Mouse (Mus musculus): ENCODE measurements around the gene Macf1. TPM values are rescaled to one million over a fixed set of nuclear protein-coding genes. Genes with fewer than 3 reads are reported as not detected.

Macf1 gene
- polyA plus RNA-seq, 1 experiment: 60.4 TPM

DNA sequence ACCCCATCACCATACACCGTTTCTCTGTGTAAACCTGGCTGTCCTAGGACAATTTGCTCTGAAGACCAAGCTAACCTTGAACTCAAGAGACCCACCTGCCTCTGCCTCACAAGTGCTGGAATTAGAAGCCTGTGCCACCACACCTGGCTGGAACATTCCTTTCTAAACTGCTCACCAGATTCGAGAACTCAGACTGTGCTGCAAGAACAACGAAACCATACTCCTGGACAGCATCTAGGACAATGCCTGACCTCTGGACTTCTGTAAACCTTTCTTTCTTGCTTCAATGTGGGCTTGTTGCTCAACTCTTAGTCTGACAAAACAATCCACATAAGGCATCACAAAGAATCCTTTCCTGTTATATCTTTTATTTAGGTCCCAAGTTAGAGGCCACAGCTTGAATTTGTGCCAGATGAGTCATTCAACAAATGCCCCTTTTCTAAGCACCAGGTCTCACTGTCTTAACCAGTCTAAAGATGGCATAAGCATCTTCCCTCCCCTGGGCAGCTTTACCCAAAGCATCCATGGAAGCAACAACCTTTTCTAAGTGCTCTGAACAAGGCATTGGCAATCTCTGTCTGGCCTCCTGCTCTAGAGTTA lies 38.8 kb downstream of the Macf1 start:
- no peaks in the 10 kb centered on the region for H3K36me3 ChIP-seq (ENCODE audit: control insufficient read depth, insufficient read depth)
- H3ac ChIP-seq (ENCODE audit: control insufficient read depth, insufficient read length, low read depth): no peak overlapping the region
- TF ChIP-seq CEBPB (IDR thresholded peaks at IDR 0.05; ENCODE audit: low read depth): no peak
- TF ChIP-seq MAX (IDR thresholded peaks at IDR 0.05): no peak
- no peak for TF ChIP-seq MYOD1 (IDR thresholded peaks at IDR 0.05; ENCODE audit: control insufficient read depth, insufficient read length, low read depth)
- no peak for TF ChIP-seq MYOG (IDR thresholded peaks at IDR 0.05; ENCODE audit: control insufficient read depth, extremely low read depth, insufficient read length)
- TF ChIP-seq USF1 (IDR thresholded peaks at IDR 0.05; ENCODE audit: low read depth): no peak
- TF ChIP-seq FOSL1 (IDR thresholded peaks at IDR 0.05; ENCODE audit: insufficient read depth, low read length, poor library complexity, severe bottlenecking): no peak
- no peak for TF ChIP-seq CTCF (IDR thresholded peaks at IDR 0.05; ENCODE audit: control insufficient read depth, insufficient read depth, insufficient read length)
- H3K4me3 ChIP-seq (ENCODE audit: insufficient read depth, poor library complexity, severe bottlenecking): no peak overlapping the region
- peaks cover 5% of the 10 kb centered on the region for H3K79me2 ChIP-seq (ENCODE audit: control insufficient read depth, insufficient read depth)
- H3K27me3 ChIP-seq (ENCODE audit: control insufficient read depth, insufficient read depth, insufficient read length): no peaks in the 10 kb centered on the region
- H3K79me3 ChIP-seq (ENCODE audit: low read depth): peaks cover 8% of the 10 kb centered on the region

DNA sequence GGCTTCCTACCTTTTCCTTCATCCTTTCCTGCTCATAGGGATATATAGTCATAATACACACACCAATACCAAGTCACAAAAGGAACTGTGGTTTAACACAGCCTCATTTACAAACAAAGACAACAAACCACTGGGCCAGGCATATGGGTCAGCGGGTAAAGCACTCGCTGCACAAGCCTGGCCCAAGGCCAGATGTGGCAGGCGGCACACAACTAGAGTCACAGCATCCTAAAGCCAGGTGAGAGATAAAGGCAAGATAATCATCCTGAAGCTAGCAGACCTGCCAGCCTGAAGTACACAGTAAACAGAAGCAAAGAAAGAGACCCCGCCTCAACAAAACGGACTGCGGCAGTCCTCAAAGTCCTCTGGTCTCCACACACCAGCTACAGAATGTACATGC lies 40.6 kb downstream of the Macf1 start:
- Histone ChIP-seq H3ac (ENCODE audit: control insufficient read depth, insufficient read length, low read depth) (no peak overlapping the region), H3K4me3 (ENCODE audit: insufficient read depth, poor library complexity, severe bottlenecking) (no peak overlapping the region), H3K79me2 (ENCODE audit: control insufficient read depth, insufficient read depth) (no peaks in the 10 kb centered on the region), H3K79me3 (ENCODE audit: low read depth) (peaks cover 8% of the 10 kb centered on the region), H3K36me3 (ENCODE audit: control insufficient read depth, insufficient read depth) (no peaks in the 10 kb centered on the region), H3K27me3 (ENCODE audit: control insufficient read depth, insufficient read depth, insufficient read length) (no peaks in the 10 kb centered on the region)
- TF ChIP-seq FOSL1 (IDR thresholded peaks at IDR 0.05; ENCODE audit: insufficient read depth, low read length, poor library complexity, severe bottlenecking) (no peak), CEBPB (IDR thresholded peaks at IDR 0.05; ENCODE audit: low read depth) (no peak), CTCF (IDR thresholded peaks at IDR 0.05; ENCODE audit: control insufficient read depth, insufficient read depth, insufficient read length) (no peak), MAX (IDR thresholded peaks at IDR 0.05) (no peak), MYOG (IDR thresholded peaks at IDR 0.05; ENCODE audit: control insufficient read depth, extremely low read depth, insufficient read length) (no peak), USF1 (IDR thresholded peaks at IDR 0.05; ENCODE audit: low read depth) (no peak)

DNA sequence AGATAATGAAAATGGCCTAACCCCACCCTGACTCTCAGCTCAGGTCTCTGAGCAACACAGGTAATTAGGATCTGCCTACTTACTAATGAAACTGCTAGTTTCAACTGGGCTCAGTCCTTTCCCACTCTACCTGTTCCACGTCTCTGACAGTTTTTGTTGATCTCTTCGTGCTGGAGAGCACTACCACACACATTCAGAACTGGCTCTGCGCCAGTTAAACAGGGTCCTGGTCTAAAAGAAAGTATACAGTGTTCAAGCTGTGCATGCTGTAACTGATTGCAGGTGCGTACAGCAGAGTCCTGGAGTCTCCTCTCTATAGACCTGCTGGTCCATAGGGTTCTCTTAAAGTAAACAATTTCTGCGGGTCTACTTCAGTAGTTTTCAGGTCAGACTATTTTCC lies 41.3 kb downstream of the Macf1 start:
- Histone ChIP-seq H3K79me3 (ENCODE audit: low read depth) (peaks cover 8% of the 10 kb centered on the region), H3K4me3 (ENCODE audit: insufficient read depth, poor library complexity, severe bottlenecking) (no peak overlapping the region), H3ac (ENCODE audit: control insufficient read depth, insufficient read length, low read depth) (no peak overlapping the region), H3K27me3 (ENCODE audit: control insufficient read depth, insufficient read depth, insufficient read length) (no peaks in the 10 kb centered on the region), H3K36me3 (ENCODE audit: control insufficient read depth, insufficient read depth) (no peaks in the 10 kb centered on the region), H3K79me2 (ENCODE audit: control insufficient read depth, insufficient read depth) (no peaks in the 10 kb centered on the region)
- TF ChIP-seq CTCF (IDR thresholded peaks at IDR 0.05; ENCODE audit: control insufficient read depth, insufficient read depth, insufficient read length): no peak
- no peak for TF ChIP-seq USF1 (IDR thresholded peaks at IDR 0.05; ENCODE audit: low read depth)
- no peak for TF ChIP-seq MAX (IDR thresholded peaks at IDR 0.05)
- TF ChIP-seq CEBPB (IDR thresholded peaks at IDR 0.05; ENCODE audit: low read depth): no peak
- no peak for TF ChIP-seq MYOD1 (IDR thresholded peaks at IDR 0.05; ENCODE audit: control insufficient read depth, insufficient read length, low read depth)
- no peak for TF ChIP-seq MYOG (IDR thresholded peaks at IDR 0.05; ENCODE audit: control insufficient read depth, extremely low read depth, insufficient read length)
- no peak for TF ChIP-seq FOSL1 (IDR thresholded peaks at IDR 0.05; ENCODE audit: insufficient read depth, low read length, poor library complexity, severe bottlenecking)

- H3K27me3 ChIP-seq (ENCODE audit: control insufficient read depth, insufficient read depth, insufficient read length): no peaks in the 10 kb centered on the region
- no peak overlapping the region for H3K4me3 ChIP-seq (ENCODE audit: insufficient read depth, poor library complexity, severe bottlenecking)
- no peaks in the 10 kb centered on the region for H3K36me3 ChIP-seq (ENCODE audit: control insufficient read depth, insufficient read depth)
- H3K79me3 ChIP-seq (ENCODE audit: low read depth): peaks cover 11% of the 10 kb centered on the region
- no peak overlapping the region for H3ac ChIP-seq (ENCODE audit: control insufficient read depth, insufficient read length, low read depth)
- H3K79me2 ChIP-seq (ENCODE audit: control insufficient read depth, insufficient read depth): peaks cover 14% of the 10 kb centered on the region
- TF ChIP-seq USF1 (IDR thresholded peaks at IDR 0.05; ENCODE audit: low read depth) (no peak), MYOD1 (IDR thresholded peaks at IDR 0.05; ENCODE audit: control insufficient read depth, insufficient read length, low read depth) (no peak), FOSL1 (IDR thresholded peaks at IDR 0.05; ENCODE audit: insufficient read depth, low read length, poor library complexity, severe bottlenecking) (no peak), MYOG (IDR thresholded peaks at IDR 0.05; ENCODE audit: control insufficient read depth, extremely low read depth, insufficient read length) (no peak), CEBPB (IDR thresholded peaks at IDR 0.05; ENCODE audit: low read depth) (no peak), CTCF (IDR thresholded peaks at IDR 0.05; ENCODE audit: control insufficient read depth, insufficient read depth, insufficient read length) (no peak), MAX (IDR thresholded peaks at IDR 0.05) (no peak)
These were observed 47.0 kb downstream of the Macf1 start for GRCm38 (mm10) chr4:123637136-123637535.

GRCm38 (mm10) chr4:123635428-123635827 lies 48.7 kb downstream of the Macf1 start:
- Histone ChIP-seq H3K27me3 (ENCODE audit: control insufficient read depth, insufficient read depth, insufficient read length) (no peaks in the 10 kb centered on the region), H3ac (ENCODE audit: control insufficient read depth, insufficient read length, low read depth) (no peak overlapping the region), H3K79me2 (ENCODE audit: control insufficient read depth, insufficient read depth) (peaks cover 20% of the 10 kb centered on the region), H3K79me3 (ENCODE audit: low read depth) (peaks cover 8% of the 10 kb centered on the region), H3K4me3 (ENCODE audit: insufficient read depth, poor library complexity, severe bottlenecking) (no peak overlapping the region), H3K36me3 (ENCODE audit: control insufficient read depth, insufficient read depth) (no peaks in the 10 kb centered on the region)
- TF ChIP-seq CEBPB (IDR thresholded peaks at IDR 0.05; ENCODE audit: low read depth) (no peak), USF1 (IDR thresholded peaks at IDR 0.05; ENCODE audit: low read depth) (no peak), FOSL1 (IDR thresholded peaks at IDR 0.05; ENCODE audit: insufficient read depth, low read length, poor library complexity, severe bottlenecking) (no peak), CTCF (IDR thresholded peaks at IDR 0.05; ENCODE audit: control insufficient read depth, insufficient read depth, insufficient read length) (no peak), MYOG (IDR thresholded peaks at IDR 0.05; ENCODE audit: control insufficient read depth, extremely low read depth, insufficient read length) (no peak), MYOD1 (IDR thresholded peaks at IDR 0.05; ENCODE audit: control insufficient read depth, insufficient read length, low read depth) (no peak), MAX (IDR thresholded peaks at IDR 0.05) (no peak)
